In the genomic region with DNA sequence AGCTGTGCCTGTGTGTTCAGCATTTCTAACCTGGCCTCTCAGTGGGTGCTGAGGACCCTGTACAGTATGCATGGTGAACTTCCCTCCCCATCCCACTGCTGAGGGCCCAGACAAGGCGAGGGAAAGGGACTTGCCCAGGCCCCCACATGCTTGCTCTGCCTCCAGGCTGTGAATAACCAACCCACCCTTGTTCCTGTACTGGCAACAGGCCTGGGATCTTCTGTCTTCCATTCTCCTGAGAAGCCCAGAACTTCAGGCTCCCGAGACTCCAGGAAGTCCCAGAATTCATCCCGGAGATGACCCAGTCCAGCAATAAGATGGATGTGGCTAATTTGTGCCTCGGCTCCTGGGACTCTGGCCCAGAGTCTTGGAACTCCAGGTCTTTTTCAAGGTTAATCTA, we compare ENCODE assay signal across 12 mouse cellular contexts.
"Had no signal": no experiment of that assay in that cellular context is flagged by ENCODE, and none has a peak within 500 bp of the region (broad histone marks: within the 10 kb centered on the region; RNA-seq: fewer than 3 reads in every experiment).

No protein-coding gene starts in this region.

- H3K27ac ChIP-seq: limb, embryonic 13.5 days; liver, embryonic 15.5 days; stomach, embryonic 15.5 days had no signal

- H3K36me3 ChIP-seq: limb, embryonic 13.5 days; liver, embryonic 15.5 days; stomach, embryonic 15.5 days had no signal

- H3K9me3 ChIP-seq: limb, embryonic 13.5 days; liver, embryonic 15.5 days; stomach, embryonic 15.5 days had no signal

- H3K27me3 ChIP-seq: liver, embryonic 15.5 days; stomach, embryonic 15.5 days had no signal

- H3K4me2 ChIP-seq: limb, embryonic 13.5 days; liver, embryonic 11.5 days; liver, embryonic 15.5 days; stomach, embryonic 15.5 days had no signal

- ATAC-seq: intestine, embryonic 16.5 days; lung, postnatal 0 days had no signal

- H3K4me3 ChIP-seq: limb, embryonic 13.5 days; liver, embryonic 15.5 days; stomach, embryonic 15.5 days had no signal

- H3K9ac ChIP-seq: limb, embryonic 13.5 days; liver, embryonic 15.5 days; stomach, embryonic 15.5 days had no signal

- H3K4me1 ChIP-seq: liver, embryonic 15.5 days; stomach, embryonic 15.5 days had no signal

- DNase-seq: left cerebral cortex, postnatal 4 days; lung, adult 2 months; lung, postnatal 36 days; right cerebral cortex, postnatal 14 days; thymus, adult 2 months; thymus, postnatal 25 days had no signal
